Mouse (Mus musculus) heart, embryonic 14.5 days (tissue): ENCODE data around the gene Psmb11. TPM values are rescaled to one million over a fixed set of nuclear protein-coding genes. Genes with fewer than 3 reads are reported as not detected.

Experiments
- ATAC-seq: fragments of 200-750 bp; cut with Nextera tagmentation; 2 replicates; pipeline ENCODE4 v1.8.0; 2017; ENCODE audit warnings: low read depth, moderate TSS enrichment; ENCODE audit not compliant: insufficient number of reproducible peaks, insufficient read depth, low FRiP score
- H3K27ac ChIP-seq, 2 experiments: fragments of 200-500 bp in 1 of 2; fragments of 300-500 bp in 1 of 2; sonication (generic) in 1 of 2; replicated peaks in 1 of 2; 2 replicates each; pipeline ENCODE4 v1.5.1; 2012 to 2014; ENCODE audit warnings: low read depth in 2 of 2, low read length in 2 of 2, control low read depth in 1 of 2, mild to moderate bottlenecking in 1 of 2, mixed read lengths in 1 of 2; ENCODE audit not compliant: control insufficient read depth in 1 of 2, insufficient read depth in 1 of 2
- H3K27me3 ChIP-seq: fragments of 300-500 bp; sonication (generic); 2 replicates; pipeline ENCODE4 v1.6.1; 2014; ENCODE audit warnings: mild to moderate bottlenecking, low read length, control low read depth; ENCODE audit not compliant: control insufficient read depth, insufficient read depth
- H3K36me3 ChIP-seq: fragments of 300-500 bp; sonication (generic); 2 replicates; pipeline ENCODE4 v1.6.1; 2014; ENCODE audit warnings: mild to moderate bottlenecking, control low read depth, low read length, mixed read lengths; ENCODE audit not compliant: control insufficient read depth, insufficient read depth
- H3K4me1 ChIP-seq, 2 experiments: fragments of 200-500 bp in 1 of 2; fragments of 300-500 bp in 1 of 2; sonication (generic) in 1 of 2; 2 replicates each; pipeline ENCODE4 v1.6.1; 2012 to 2014; ENCODE audit warnings: low read length in 2 of 2, control low read depth in 1 of 2, mixed read lengths in 1 of 2; ENCODE audit not compliant: control insufficient read depth in 2 of 2, insufficient read depth in 2 of 2
- H3K4me2 ChIP-seq: fragments of 300-500 bp; sonication (generic); 2 replicates; pipeline ENCODE4 v1.6.1; 2014; ENCODE audit warnings: mild to moderate bottlenecking, low read length
- H3K4me3 ChIP-seq, 2 experiments: fragments of 200-500 bp in 1 of 2; fragments of 300-500 bp in 1 of 2; sonication (generic) in 1 of 2; 2 replicates each; pipeline ENCODE4 v1.5.1; 2012 to 2014; ENCODE audit warnings: low read length in 2 of 2, mild to moderate bottlenecking in 2 of 2, control low read depth in 1 of 2, low read depth in 1 of 2, moderate library complexity in 1 of 2; ENCODE audit not compliant: control insufficient read depth in 1 of 2, insufficient read depth in 1 of 2
- H3K9ac ChIP-seq: fragments of 300-500 bp; sonication (generic); 2 replicates; pipeline ENCODE4 v1.6.1; 2014; ENCODE audit warnings: mild to moderate bottlenecking, low read length
- H3K9me3 ChIP-seq: fragments of 300-500 bp; sonication (generic); 2 replicates; pipeline ENCODE4 v1.6.1; 2016; ENCODE audit warnings: low read length, control low read depth; ENCODE audit not compliant: control insufficient read depth
- WGBS: fragments of 180-500 bp; shearing (Covaris S2); extraction: QIAGEN DNeasy Blood & Tissue Kit; methylation state at CpG from one replicate; pipeline ENCODE4 v1.1.7; 2014; 5-methylcytosine and 5-hydroxymethylcytosine counted together
- polyA plus RNA-seq: library from polyadenylated mRNA; unstranded; fragments of >200 nt; fragmentation: Nextera tagmentation; extraction: Ambion mirVana; gene quantifications from 2 replicates; pipeline ENCODE4 v1.2.1, GENCODE M21; 2014

Gene Psmb11
- polyA plus RNA-seq, 1 experiment from 2014 or later: not detected

DNA sequence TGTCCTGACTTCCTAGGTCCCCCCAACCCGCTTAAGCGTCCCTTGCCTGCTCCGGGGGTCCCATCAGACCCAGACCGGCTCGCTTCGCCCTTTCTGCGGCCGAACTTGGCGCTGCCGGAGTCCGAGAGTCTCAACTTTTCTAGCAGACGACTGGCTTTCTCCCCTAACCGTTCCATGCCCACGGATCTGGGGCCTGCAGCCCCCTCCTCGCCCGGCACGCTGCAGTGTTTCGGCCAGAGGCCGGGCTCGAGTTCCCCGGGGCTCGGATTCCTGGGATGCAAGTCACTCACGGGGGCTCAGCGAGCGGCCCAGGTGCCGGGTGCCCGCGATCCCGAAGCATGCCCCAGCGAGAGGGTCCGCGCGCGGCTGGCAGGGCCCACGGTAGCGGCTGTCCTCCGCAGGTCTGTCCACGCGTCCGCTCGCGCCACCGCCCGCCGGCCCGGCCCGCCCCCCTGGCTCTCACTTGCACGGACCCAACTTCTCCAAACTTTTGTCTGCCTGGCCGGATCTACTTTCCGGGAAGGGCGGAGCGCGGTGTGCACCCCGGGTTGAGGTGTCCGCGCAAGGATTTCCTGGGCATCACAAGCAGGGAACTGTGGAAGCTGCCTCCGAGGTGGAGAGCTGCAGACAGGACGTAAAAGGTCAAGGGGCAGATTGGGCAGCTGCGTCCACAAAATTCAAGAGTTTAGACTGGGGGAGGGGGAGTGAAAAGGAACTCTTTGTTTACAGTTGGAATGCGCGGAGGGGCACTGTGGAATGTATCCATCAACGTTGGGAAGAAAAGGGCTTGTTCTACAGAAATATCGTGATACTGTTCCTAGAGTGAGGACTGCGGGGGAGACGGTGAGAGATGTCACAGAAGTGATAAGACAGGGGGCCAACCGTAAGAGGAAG is 43.9 kb upstream of the Psmb11 start, which contains the start of gene Ajuba:
Gene Ajuba (minus strand): TSS at position 470 of the 894 bp plus-strand sequence.
- Histone ChIP-seq H3K4me3 (peak within 1 kb of the TSS; percentile 80 to 83), H3K4me1 (peaks cover 22 to 36% of the 10 kb centered on the region in 2 experiments), H3K36me3 (peaks cover 14% of the 10 kb centered on the region; the same call in 1 of the 2 replicates), H3K9ac (peak within 1 kb of the TSS; percentile 99), H3K4me2 (peak within 1 kb of the TSS; percentile 81), H3K27ac (peak within 1 kb of the TSS; percentile 96 to 99), H3K9me3 (no peaks in the 10 kb centered on the region), H3K27me3 (no peaks in the 10 kb centered on the region)
- under 1% methylated on average over 66 of the region's 66 CpGs for WGBS
- peak; percentile 63 for ATAC-seq

DNA sequence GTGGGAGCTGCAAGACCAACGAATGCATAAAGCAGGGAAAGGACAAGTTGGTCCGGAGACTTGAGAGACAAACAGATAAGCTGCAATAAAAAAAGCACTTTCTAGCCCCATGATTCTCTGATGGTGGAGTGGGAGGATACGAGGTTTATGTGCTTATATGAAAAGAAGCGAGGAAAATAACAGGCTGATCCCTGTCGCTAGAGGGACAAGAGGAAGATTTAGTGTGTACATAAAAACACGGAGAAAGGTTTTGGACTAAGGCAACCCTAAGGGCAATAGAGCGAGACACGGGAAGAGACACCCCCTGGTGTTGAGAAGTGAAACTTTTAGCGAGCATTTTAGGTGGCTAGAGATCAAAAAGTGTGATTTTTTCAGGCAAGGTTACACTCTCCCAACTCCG is 43.2 kb upstream of the Psmb11 start:
- ATAC-seq: no peak
- WGBS: under 1% methylated on average over 10 of the region's 10 CpGs
- no peaks in the 10 kb centered on the region for H3K9me3 ChIP-seq

DNA sequence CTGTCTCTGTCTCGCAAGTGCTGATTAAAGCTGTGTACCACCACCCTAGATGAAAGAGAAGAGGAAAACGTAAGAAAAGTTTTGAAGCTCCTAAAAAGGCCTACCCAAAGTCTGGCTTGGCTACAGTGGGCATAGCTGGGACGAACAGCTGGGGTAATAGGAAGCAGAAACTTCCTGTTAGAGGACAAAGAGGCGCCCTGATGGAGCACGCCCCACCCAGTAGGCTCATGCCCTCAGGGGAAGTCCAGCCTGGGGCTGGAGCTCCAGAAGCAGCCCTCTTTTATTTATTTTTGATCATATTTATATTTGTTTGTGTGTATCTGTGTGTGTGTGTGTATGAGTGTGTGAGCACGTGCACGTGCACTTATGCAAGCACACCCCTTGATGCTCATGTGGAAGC is 41.6 kb upstream of the Psmb11 start:
- H3K27me3 ChIP-seq: no peaks in the 10 kb centered on the region
- no peak overlapping the region for H3K4me2 ChIP-seq
- no peak overlapping the region for H3K9ac ChIP-seq
- H3K4me1 ChIP-seq: peaks cover 1 to 13% of the 10 kb centered on the region in 2 experiments
- no peaks in the 10 kb centered on the region for H3K9me3 ChIP-seq
- H3K4me3 ChIP-seq: no peak overlapping the region
- H3K36me3 ChIP-seq: peaks cover 19% of the 10 kb centered on the region
- no peak overlapping the region for H3K27ac ChIP-seq
- no peak for ATAC-seq
- 76% methylated on average over 7 of the region's 7 CpGs for WGBS

More for the DNA sequence above, 43.2 kb upstream of the Psmb11 start:
- H3K27ac ChIP-seq: peak overlapping the region; percentile 96 to 99
- no peaks in the 10 kb centered on the region for H3K27me3 ChIP-seq
- H3K4me1 ChIP-seq: peaks cover 17 to 29% of the 10 kb centered on the region in 2 experiments
- peaks cover 17% of the 10 kb centered on the region; the same call in 1 of the 2 replicates for H3K36me3 ChIP-seq
- peak overlapping the region; percentile 99 for H3K9ac ChIP-seq
- peak overlapping the region; percentile 81 for H3K4me2 ChIP-seq
- H3K4me3 ChIP-seq: peak overlapping the region; percentile 80 to 83

DNA sequence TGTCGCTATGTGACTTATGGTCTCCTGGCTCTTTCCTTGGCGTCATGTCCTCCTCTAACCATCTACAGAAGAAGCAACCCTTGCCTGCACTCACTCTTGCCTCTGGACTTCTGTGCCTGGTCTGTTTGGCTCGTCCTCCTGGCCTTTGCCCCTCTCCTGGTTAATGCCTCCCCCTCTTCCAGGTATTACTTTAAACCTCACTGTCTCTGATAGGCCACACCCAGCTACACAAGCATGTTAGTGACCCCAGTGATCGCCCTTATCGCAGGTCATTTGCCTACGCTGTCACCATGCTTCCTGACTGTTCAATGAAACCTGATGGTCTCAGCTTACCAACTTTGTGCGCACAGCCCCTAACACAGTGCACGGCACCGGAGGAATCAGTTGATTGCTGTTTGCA is 38.7 kb upstream of the Psmb11 start:
- Histone ChIP-seq H3K27me3 (no peaks in the 10 kb centered on the region), H3K4me3 (no peak overlapping the region), H3K9ac (no peak overlapping the region), H3K27ac (no peak overlapping the region), H3K4me1 (peaks cover 0 to 4% of the 10 kb centered on the region in 2 experiments; a peak in 2 of 4 replicates), H3K36me3 (peaks cover 36% of the 10 kb centered on the region), H3K4me2 (no peak overlapping the region), H3K9me3 (no peaks in the 10 kb centered on the region)
- 88% methylated on average over 9 of the region's 9 CpGs for WGBS
- ATAC-seq: no peak

DNA sequence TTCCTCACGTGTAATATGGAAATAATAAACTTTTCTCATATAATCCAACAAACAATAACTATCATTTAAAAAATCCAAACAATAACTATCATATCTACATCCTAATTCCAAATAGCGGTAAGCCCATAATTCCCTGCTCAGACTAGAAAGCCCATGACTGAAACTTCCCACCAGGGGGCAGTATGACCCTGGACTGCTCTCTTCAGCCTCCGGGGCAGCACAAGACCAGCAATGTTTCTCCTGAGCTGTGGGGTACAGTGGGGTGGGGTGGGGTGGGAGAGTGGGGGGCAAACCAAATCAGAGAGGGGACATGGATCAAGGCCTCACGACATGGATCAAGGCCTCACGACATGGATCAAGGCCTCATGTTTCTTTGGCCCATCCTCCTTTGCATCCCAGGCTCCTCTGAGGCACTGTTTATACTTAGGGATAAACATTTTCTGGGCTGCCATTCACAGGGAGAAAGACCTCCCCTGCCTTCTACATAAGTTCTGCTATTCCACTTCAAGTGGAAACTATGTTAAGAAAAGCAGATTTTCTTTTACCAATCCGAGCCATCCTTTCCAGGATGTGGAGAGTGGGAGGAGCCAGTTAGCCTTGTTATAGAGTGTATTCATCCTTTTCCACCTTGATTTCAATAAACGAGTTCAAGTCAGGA is 37.4 kb upstream of the Psmb11 start:
- WGBS: 36% methylated on average over 7 of the region's 7 CpGs
- Histone ChIP-seq H3K4me3 (no peak overlapping the region), H3K27ac (no peak overlapping the region), H3K4me2 (no peak overlapping the region), H3K9ac (no peak overlapping the region), H3K4me1 (peaks cover 2 to 8% of the 10 kb centered on the region in 2 experiments; a peak in 3 of 4 replicates), H3K36me3 (peaks cover 36% of the 10 kb centered on the region), H3K9me3 (no peaks in the 10 kb centered on the region), H3K27me3 (no peaks in the 10 kb centered on the region)
- 0 out of 2 replicates have a peak, but pooled peaks have one; percentile 23 for ATAC-seq

DNA sequence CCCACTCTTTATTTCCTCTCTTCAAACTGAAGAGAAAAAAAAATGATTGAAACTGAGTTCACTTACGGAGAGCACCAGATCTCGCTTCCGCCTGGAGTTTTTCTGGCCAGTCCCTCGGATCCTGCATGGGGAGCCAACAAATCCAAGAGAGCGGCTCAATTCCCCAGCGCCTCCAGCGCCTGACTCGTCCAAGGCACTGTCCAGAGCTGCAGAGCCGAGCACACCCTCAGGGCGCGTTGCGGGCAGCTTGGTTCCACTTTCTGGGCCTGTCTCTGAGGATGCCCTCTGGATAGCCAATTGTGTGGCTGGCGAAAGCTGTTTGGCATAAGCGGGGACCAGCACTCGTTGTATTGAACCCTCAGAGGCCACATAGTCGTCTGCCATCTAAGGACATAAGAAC is 30.2 kb upstream of the Psmb11 start:
- ATAC-seq: no peak
- H3K4me2 ChIP-seq: no peak overlapping the region
- 0 out of 2 replicates have a peak, but pooled peaks cover 11% of the 10 kb centered on the region for H3K36me3 ChIP-seq
- H3K4me1 ChIP-seq: peaks cover 22 to 43% of the 10 kb centered on the region in 2 experiments
- H3K9ac ChIP-seq: no peak overlapping the region
- no peak overlapping the region for H3K4me3 ChIP-seq
- WGBS: 92% methylated on average over 16 of the region's 16 CpGs
- no peaks in the 10 kb centered on the region for H3K9me3 ChIP-seq
- no peak overlapping the region for H3K27ac ChIP-seq
- no peaks in the 10 kb centered on the region for H3K27me3 ChIP-seq

DNA sequence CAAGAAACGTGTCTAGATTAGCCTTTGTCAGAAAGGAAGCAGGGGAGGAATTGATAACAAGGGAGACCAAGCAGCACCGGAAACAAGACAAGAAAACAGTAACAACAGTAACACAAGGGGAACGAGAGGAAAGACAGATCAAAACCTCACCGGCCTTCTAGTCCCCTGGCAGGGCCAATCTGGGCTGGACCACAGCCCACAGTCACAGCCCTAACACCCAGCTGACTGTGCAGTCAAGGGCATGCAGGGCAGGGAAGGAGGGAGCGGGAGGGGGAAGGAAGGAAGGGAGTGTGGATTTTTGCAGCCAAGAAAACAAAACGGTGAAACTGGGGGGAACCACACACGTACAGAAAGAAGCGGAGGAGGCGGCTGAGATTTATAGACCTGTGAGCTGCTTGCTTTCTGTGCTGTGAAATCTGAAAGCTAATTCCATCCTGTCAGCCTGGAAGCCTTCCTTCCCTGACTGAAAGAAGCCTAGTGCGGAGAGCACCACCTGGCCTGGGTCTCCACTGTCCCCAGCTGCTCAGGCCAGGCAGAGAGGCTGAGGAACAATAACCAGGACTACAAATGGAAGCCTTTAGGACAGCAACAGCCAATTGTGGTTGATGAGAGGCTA is 28.8 kb upstream of the Psmb11 start:
- H3K4me3 ChIP-seq: no peak overlapping the region
- peaks cover 22 to 43% of the 10 kb centered on the region in 2 experiments for H3K4me1 ChIP-seq
- peak; percentile 78 for ATAC-seq
- H3K27me3 ChIP-seq: no peaks in the 10 kb centered on the region
- WGBS: 32% methylated on average over 10 of the region's 10 CpGs
- peak overlapping the region; percentile 56 for H3K9ac ChIP-seq
- no peaks in the 10 kb centered on the region for H3K9me3 ChIP-seq
- H3K36me3 ChIP-seq: 0 out of 2 replicates have a peak, but pooled peaks cover 6% of the 10 kb centered on the region
- H3K4me2 ChIP-seq: peak overlapping the region; percentile 2
- H3K27ac ChIP-seq: peak overlapping the region; percentile 86
